Mouse (Mus musculus): ENCODE results near the gene Atpaf2.

GRCm38 (mm10) chr11:60370431-60370830, 47.8 kb downstream of the Atpaf2 start:
- no peak for TF ChIP-seq E2F4 (IDR thresholded peaks at IDR 0.05; ENCODE audit: insufficient read depth)
- no peak for TF ChIP-seq TCF3 (IDR thresholded peaks at IDR 0.05; ENCODE audit: insufficient read length, low read depth)
- no peak for TF ChIP-seq POLR2AphosphoS2 (IDR thresholded peaks at IDR 0.05; ENCODE audit: insufficient read length, low read depth)
- no peak for TF ChIP-seq MYOD1 (IDR thresholded peaks at IDR 0.05; ENCODE audit: control insufficient read depth in 1 of 3, insufficient read length in 2 of 3, low read depth in 2 of 3)
- no peak for TF ChIP-seq POLR2A (IDR thresholded peaks at IDR 0.05; ENCODE audit: insufficient read length, low read depth)
- no peak for TF ChIP-seq MAX (IDR thresholded peaks at IDR 0.05; ENCODE audit: low read depth)
- no peak for TF ChIP-seq MYOG (IDR thresholded peaks at IDR 0.05; ENCODE audit: control insufficient read depth in 1 of 3, insufficient read depth in 1 of 3, insufficient read length in 2 of 3, low read depth in 2 of 3)
- no peak for TF ChIP-seq USF1 (IDR thresholded peaks at IDR 0.05; ENCODE audit: low read depth)
- TF ChIP-seq TCF12 (IDR thresholded peaks at IDR 0.05; ENCODE audit: insufficient read depth, poor library complexity, severe bottlenecking) = no peak
- no peak for TF ChIP-seq SRF (IDR thresholded peaks at IDR 0.05; ENCODE audit: control insufficient read depth, insufficient read length, low read depth)
- TF ChIP-seq CEBPB (IDR thresholded peaks at IDR 0.05; ENCODE audit: insufficient read depth, poor library complexity, severe bottlenecking) = no peak

Measured in myocyte (in vitro differentiated cells).